22 mouse cellular contexts compared by ENCODE assay signal in genomic region chr8:111748766-111749165, GRCm38 (mm10). TPM values are rescaled to one million over a fixed set of nuclear protein-coding genes. Genes with fewer than 3 reads are reported as not detected.
"Had no signal": no experiment of that assay in that cellular context is flagged by ENCODE, and none has a peak within 500 bp of the region (broad histone marks: within the 10 kb centered on the region; RNA-seq: fewer than 3 reads in every experiment).

No protein-coding gene starts in this region.

- H3K4me2 ChIP-seq: limb, embryonic 15.5 days; liver, embryonic 12.5 days; lung, embryonic 14.5 days; midbrain, embryonic 11.5 days; midbrain, embryonic 15.5 days; neural tube, embryonic 12.5 days had no signal

- H3K27ac ChIP-seq: kidney, postnatal 0 days; left cerebral cortex, adult 2 months; limb, embryonic 15.5 days; liver, embryonic 12.5 days; macrophage; midbrain, embryonic 15.5 days; neural tube, embryonic 12.5 days had no signal

- H3K4me3 ChIP-seq: left cerebral cortex, adult 2 months; limb, embryonic 15.5 days; liver, embryonic 12.5 days; megakaryocyte, embryonic 14.5 days; midbrain, embryonic 15.5 days; neural tube, embryonic 12.5 days had no signal

- H3K9me3 ChIP-seq: limb, embryonic 15.5 days; liver, embryonic 12.5 days; midbrain, embryonic 15.5 days; neural tube, embryonic 12.5 days had no signal

- H3K27me3 ChIP-seq: limb, embryonic 15.5 days; midbrain, embryonic 15.5 days; neural tube, embryonic 12.5 days had no signal

- H3K36me3 ChIP-seq: limb, embryonic 15.5 days; liver, embryonic 12.5 days; midbrain, embryonic 15.5 days; neural tube, embryonic 12.5 days had no signal

- H3K9ac ChIP-seq: limb, embryonic 15.5 days; liver, embryonic 12.5 days; lung, embryonic 14.5 days; midbrain, embryonic 15.5 days; neural tube, embryonic 12.5 days had no signal

- DNase-seq: kidney, adult 9 months; kidney, postnatal 4 days; lung, embryonic 14.5 days; lung, postnatal 14 days; spleen, adult 18-20 months; thymus, adult 2 months; thymus, postnatal 25 days had no signal

- ATAC-seq: liver, embryonic 12.5 days; midbrain, embryonic 15.5 days had no signal

RNA-seq across cellular contexts. Expression of gene Bcar1, which starts 5.2 kb away (rescaled TPM):
- total RNA-seq: monocyte, adult 5-6 weeks had no signal

RNA-seq across cellular contexts. Expression of gene Ctrb1, which starts 58.0 kb away (rescaled TPM):
- total RNA-seq: layer of hippocampus, postnatal 25 days; left cerebral cortex, adult 2 months; left cerebral cortex, postnatal 14 days; monocyte, adult 5-6 weeks; neutrophil, adult 5-6 weeks had no signal
- polyA plus RNA-seq: kidney, postnatal 0 days; limb, embryonic 11.5 days; liver, embryonic 12.5 days; lung, embryonic 14.5 days; macrophage; midbrain, embryonic 11.5 days; neural tube, embryonic 12.5 days; stomach, embryonic 14.5 days had no signal
